In the genomic region with DNA sequence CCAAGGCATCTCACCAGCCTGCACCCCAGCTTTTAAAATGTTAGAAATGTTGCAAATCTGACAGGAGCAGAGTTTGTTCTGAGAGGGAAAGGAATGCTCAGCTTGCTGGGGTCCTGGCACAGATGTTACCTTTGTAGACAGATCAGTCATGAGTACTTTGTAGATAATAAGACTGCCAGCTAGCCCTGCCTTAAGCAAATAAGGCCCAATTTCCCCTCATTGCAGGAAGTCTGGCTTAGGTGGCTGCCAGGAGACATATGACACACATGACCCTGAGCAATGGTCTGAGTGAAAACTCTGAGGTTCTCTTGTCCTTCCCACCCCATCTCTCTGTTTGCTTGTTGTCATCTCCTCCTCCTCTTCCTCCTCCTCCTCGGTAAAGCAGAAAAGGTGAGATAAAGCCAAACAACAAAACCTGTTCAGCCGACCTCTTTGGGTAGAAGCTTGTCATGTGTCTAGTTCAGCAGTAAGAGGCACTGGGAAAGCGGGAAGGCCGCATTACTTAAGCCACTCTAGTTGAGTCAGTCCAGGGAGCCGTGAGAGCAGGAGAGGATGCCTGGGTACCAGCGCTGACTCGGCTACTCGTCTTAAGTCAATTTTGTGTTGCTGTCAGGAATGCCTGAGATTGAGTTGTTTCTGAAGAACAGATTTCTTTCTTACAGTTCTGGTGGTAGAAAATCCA, we compare ENCODE assay signal across 25 mouse cellular contexts.
DNase-seq lines count a peak whose midpoint lies in the region; ATAC-seq and TF ChIP-seq lines count a peak whose summit lies in the region.
"Had no signal": no experiment of that assay in that cellular context is flagged by ENCODE, and none has a peak within 500 bp of the region (broad histone marks: within the 10 kb centered on the region; RNA-seq: fewer than 3 reads in every experiment).

No protein-coding gene starts in this region.

- TF ChIP-seq EP300 in stomach, postnatal 0 days (optimal IDR thresholded peaks at IDR 0.05): no peak

- H3K36me3 ChIP-seq in hindbrain, postnatal 0 days (ENCODE audit: insufficient read depth, low read length): no peaks in the 10 kb centered on the region
- H3K36me3 ChIP-seq in hindbrain, embryonic 12.5 days: peaks cover 19% of the 10 kb centered on the region
- peaks cover 10% of the 10 kb centered on the region; the same call in 1 of the 2 replicates for H3K36me3 ChIP-seq in intestine, embryonic 14.5 days (ENCODE audit: control insufficient read depth, insufficient read depth, low read length)
- 0 out of 2 replicates have a peak, but pooled peaks cover 4% of the 10 kb centered on the region for H3K36me3 ChIP-seq in intestine, embryonic 16.5 days (ENCODE audit: control insufficient read depth, insufficient read depth, low read length)
- H3K36me3 ChIP-seq in stomach, postnatal 0 days (ENCODE audit: control insufficient read depth, insufficient read depth, low read length): no peaks in the 10 kb centered on the region
- H3K36me3 ChIP-seq in heart, embryonic 10.5 days: peaks cover 15% of the 10 kb centered on the region
- H3K36me3 ChIP-seq: hindbrain, embryonic 15.5 days had no signal

- 80% methylated on average over 8 of the region's 8 CpGs for WGBS in hindbrain, postnatal 0 days
- WGBS in hindbrain, embryonic 12.5 days: 90% methylated on average over 8 of the region's 8 CpGs
- 74% methylated on average over 8 of the region's 8 CpGs for WGBS in intestine, embryonic 14.5 days
- 71% methylated on average over 8 of the region's 8 CpGs for whole genome bisulfite sequencing in intestine, embryonic 16.5 days
- WGBS in stomach, postnatal 0 days: 58% methylated on average over 8 of the region's 8 CpGs
- WGBS in heart, embryonic 10.5 days: 79% methylated on average over 8 of the region's 8 CpGs

- no peaks in the 10 kb centered on the region for H3K4me1 ChIP-seq in hindbrain, postnatal 0 days (ENCODE audit: insufficient read depth, low read length)
- no peaks in the 10 kb centered on the region for H3K4me1 ChIP-seq in hindbrain, embryonic 12.5 days
- no peaks in the 10 kb centered on the region for H3K4me1 ChIP-seq in intestine, embryonic 14.5 days (replicated peaks; ENCODE audit: control insufficient read depth, insufficient read depth, low read length)
- peaks cover 9% of the 10 kb centered on the region; the same call in 1 of the 2 replicates for H3K4me1 ChIP-seq in intestine, embryonic 16.5 days (ENCODE audit: control insufficient read depth, insufficient read depth, low read length)
- H3K4me1 ChIP-seq in stomach, postnatal 0 days (replicated peaks; ENCODE audit: control insufficient read depth, insufficient read depth): no peaks in the 10 kb centered on the region
- H3K4me1 ChIP-seq in heart, embryonic 10.5 days: peaks cover 5% of the 10 kb centered on the region; the same call in 1 of the 2 replicates
- H3K4me1 ChIP-seq: embryonic facial prominence, embryonic 10.5 days; embryonic facial prominence, embryonic 13.5 days; forebrain, embryonic 12.5 days; hindbrain, embryonic 10.5 days; hindbrain, embryonic 15.5 days had no signal

- no peak overlapping the region for H3K4me2 ChIP-seq in hindbrain, postnatal 0 days (ENCODE audit: low read depth, low read length)
- no peak overlapping the region for H3K4me2 ChIP-seq in hindbrain, embryonic 12.5 days (replicated peaks)
- H3K4me2 ChIP-seq in intestine, embryonic 14.5 days (ENCODE audit: low read length): no peak overlapping the region
- H3K4me2 ChIP-seq in intestine, embryonic 16.5 days (ENCODE audit: low read depth, low read length): no peak overlapping the region
- no peak overlapping the region for H3K4me2 ChIP-seq in stomach, postnatal 0 days (replicated peaks; ENCODE audit: low read depth)
- H3K4me2 ChIP-seq: embryonic facial prominence, embryonic 13.5 days; forebrain, embryonic 12.5 days; heart, embryonic 11.5 days; hindbrain, embryonic 15.5 days had no signal

- no peak for DNase-seq in hindbrain, postnatal 0 days (ENCODE audit: low spot score)
- DNase-seq in intestine, embryonic 14.5 days (ENCODE audit: low spot score): peak; percentile 51
- peak; percentile 36 for DNase-seq in stomach, postnatal 0 days (ENCODE audit: low spot score)
- DNase-seq in heart, embryonic 10.5 days (ENCODE audit: low spot score): no peak
- no peak for DNase-seq in kidney, postnatal 10 days
- DNase-seq: adrenal gland, adult 8-10 months; adrenal gland, postnatal 25 days; embryo, embryonic 11 days; gastrocnemius, postnatal 25 days; heart, adult 2 months; heart, postnatal 36 days; kidney, adult 2 months had no signal

- H3K9me3 ChIP-seq in hindbrain, postnatal 0 days (ENCODE audit: low read length): no peaks in the 10 kb centered on the region
- H3K9me3 ChIP-seq in hindbrain, embryonic 12.5 days (replicated peaks): no peaks in the 10 kb centered on the region
- H3K9me3 ChIP-seq in intestine, embryonic 14.5 days (ENCODE audit: control insufficient read depth, low read length): no peaks in the 10 kb centered on the region
- H3K9me3 ChIP-seq in intestine, embryonic 16.5 days (ENCODE audit: control insufficient read depth, low read length): no peaks in the 10 kb centered on the region
- H3K9me3 ChIP-seq in stomach, postnatal 0 days (ENCODE audit: control insufficient read depth, low read length): no peaks in the 10 kb centered on the region
- no peaks in the 10 kb centered on the region for H3K9me3 ChIP-seq in heart, embryonic 10.5 days
- H3K9me3 ChIP-seq: embryonic facial prominence, embryonic 10.5 days; embryonic facial prominence, embryonic 13.5 days; forebrain, embryonic 12.5 days; hindbrain, embryonic 10.5 days; hindbrain, embryonic 15.5 days had no signal

- no peak for TF ChIP-seq CTCF in hindbrain, postnatal 0 days (IDR thresholded peaks at IDR 0.05; ENCODE audit: low read depth)
- TF ChIP-seq CTCF in stomach, postnatal 0 days (IDR thresholded peaks at IDR 0.05; ENCODE audit: low read depth): no peak

- no peak for ATAC-seq in hindbrain, postnatal 0 days
- ATAC-seq in hindbrain, embryonic 12.5 days (ENCODE audit: low FRiP score): no peak
- 0 out of 2 replicates have a peak, but pooled peaks have one; percentile 40 for ATAC-seq in intestine, embryonic 14.5 days (replicated peaks; ENCODE audit: low FRiP score, low TSS enrichment, low read depth)
- peak; percentile 69 for ATAC-seq in intestine, embryonic 16.5 days
- ATAC-seq in stomach, postnatal 0 days (ENCODE audit: low FRiP score, low TSS enrichment): peak; percentile 85
- ATAC-seq: activated CD4-positive, CD25-positive, alpha-beta regulatory T cell, adult 4 months; CD4-positive, CD25-positive, alpha-beta regulatory T cell, adult 4 months; inflammation-experienced regulatory T-cells, adult 6 months had no signal

- H3K27ac ChIP-seq in hindbrain, postnatal 0 days: peak overlapping the region; percentile 28; the same call in 1 of the 2 replicates
- H3K27ac ChIP-seq in hindbrain, embryonic 12.5 days: no peak overlapping the region
- H3K27ac ChIP-seq in intestine, embryonic 14.5 days (ENCODE audit: low read depth): no peak overlapping the region
- no peak overlapping the region for H3K27ac ChIP-seq in intestine, embryonic 16.5 days (ENCODE audit: low read length)
- no peak overlapping the region for H3K27ac ChIP-seq in stomach, postnatal 0 days (replicated peaks)
- H3K27ac ChIP-seq in heart, embryonic 10.5 days: no peak overlapping the region
- H3K27ac ChIP-seq: embryonic facial prominence, embryonic 13.5 days; forebrain, embryonic 12.5 days; heart, adult 2 months; hindbrain, embryonic 10.5 days; hindbrain, embryonic 15.5 days had no signal

- no peak overlapping the region for H3K9ac ChIP-seq in hindbrain, postnatal 0 days (replicated peaks; ENCODE audit: low read length)
- no peak overlapping the region for H3K9ac ChIP-seq in hindbrain, embryonic 12.5 days
- H3K9ac ChIP-seq in intestine, embryonic 14.5 days (ENCODE audit: low read length): no peak overlapping the region
- H3K9ac ChIP-seq in intestine, embryonic 16.5 days (ENCODE audit: low read depth, low read length): no peak overlapping the region
- H3K9ac ChIP-seq in stomach, postnatal 0 days (ENCODE audit: low read length): no peak overlapping the region
- H3K9ac ChIP-seq: embryonic facial prominence, embryonic 13.5 days; forebrain, embryonic 12.5 days; forebrain, postnatal 0 days; hindbrain, embryonic 15.5 days had no signal

- no peak overlapping the region for H3K4me3 ChIP-seq in hindbrain, postnatal 0 days (ENCODE audit: low read length)
- no peak overlapping the region for H3K4me3 ChIP-seq in hindbrain, embryonic 12.5 days
- no peak overlapping the region for H3K4me3 ChIP-seq in intestine, embryonic 14.5 days (ENCODE audit: low read depth, low read length)
- H3K4me3 ChIP-seq in intestine, embryonic 16.5 days (ENCODE audit: low read length): no peak overlapping the region
- no peak overlapping the region for H3K4me3 ChIP-seq in stomach, postnatal 0 days (ENCODE audit: low read depth, low read length)
- no peak overlapping the region for H3K4me3 ChIP-seq in heart, embryonic 10.5 days
- H3K4me3 ChIP-seq: embryonic facial prominence, embryonic 10.5 days; embryonic facial prominence, embryonic 13.5 days; erythroblast, embryonic 14.5 days; forebrain, embryonic 12.5 days; heart, adult 2 months; hindbrain, embryonic 10.5 days; hindbrain, embryonic 15.5 days had no signal

- no peaks in the 10 kb centered on the region for H3K27me3 ChIP-seq in hindbrain, postnatal 0 days (ENCODE audit: insufficient read depth, low read length)
- no peaks in the 10 kb centered on the region for H3K27me3 ChIP-seq in hindbrain, embryonic 12.5 days
- H3K27me3 ChIP-seq in intestine, embryonic 14.5 days (replicated peaks; ENCODE audit: control insufficient read depth, insufficient read depth, low read length): no peaks in the 10 kb centered on the region
- no peaks in the 10 kb centered on the region for H3K27me3 ChIP-seq in intestine, embryonic 16.5 days (replicated peaks; ENCODE audit: control insufficient read depth, insufficient read depth, low read length)
- H3K27me3 ChIP-seq in stomach, postnatal 0 days (ENCODE audit: control insufficient read depth, insufficient read depth, low read length): no peaks in the 10 kb centered on the region
- no peaks in the 10 kb centered on the region for H3K27me3 ChIP-seq in heart, embryonic 10.5 days (ENCODE audit: insufficient read depth, poor library complexity, severe bottlenecking)
- H3K27me3 ChIP-seq: embryonic facial prominence, embryonic 13.5 days; forebrain, embryonic 12.5 days; hindbrain, embryonic 15.5 days had no signal

Comparison
In these comparisons a context has a peak if more than half of its experiments do, and no peak if none do; other contexts are left out.
1. ATAC-seq: peak in intestine, embryonic 14.5 days (single experiment), intestine, embryonic 16.5 days (single experiment) and stomach, postnatal 0 days (single experiment); none in hindbrain, postnatal 0 days (single experiment) and hindbrain, embryonic 12.5 days (single experiment).
2. DNase-seq: peak in intestine, embryonic 14.5 days (single experiment) and stomach, postnatal 0 days (single experiment); none in hindbrain, postnatal 0 days (single experiment), heart, embryonic 10.5 days (single experiment) and kidney, postnatal 10 days (single experiment).